Mouse (Mus musculus): ENCODE results near the gene Tmem251.

Gene Tmem251

DNA sequence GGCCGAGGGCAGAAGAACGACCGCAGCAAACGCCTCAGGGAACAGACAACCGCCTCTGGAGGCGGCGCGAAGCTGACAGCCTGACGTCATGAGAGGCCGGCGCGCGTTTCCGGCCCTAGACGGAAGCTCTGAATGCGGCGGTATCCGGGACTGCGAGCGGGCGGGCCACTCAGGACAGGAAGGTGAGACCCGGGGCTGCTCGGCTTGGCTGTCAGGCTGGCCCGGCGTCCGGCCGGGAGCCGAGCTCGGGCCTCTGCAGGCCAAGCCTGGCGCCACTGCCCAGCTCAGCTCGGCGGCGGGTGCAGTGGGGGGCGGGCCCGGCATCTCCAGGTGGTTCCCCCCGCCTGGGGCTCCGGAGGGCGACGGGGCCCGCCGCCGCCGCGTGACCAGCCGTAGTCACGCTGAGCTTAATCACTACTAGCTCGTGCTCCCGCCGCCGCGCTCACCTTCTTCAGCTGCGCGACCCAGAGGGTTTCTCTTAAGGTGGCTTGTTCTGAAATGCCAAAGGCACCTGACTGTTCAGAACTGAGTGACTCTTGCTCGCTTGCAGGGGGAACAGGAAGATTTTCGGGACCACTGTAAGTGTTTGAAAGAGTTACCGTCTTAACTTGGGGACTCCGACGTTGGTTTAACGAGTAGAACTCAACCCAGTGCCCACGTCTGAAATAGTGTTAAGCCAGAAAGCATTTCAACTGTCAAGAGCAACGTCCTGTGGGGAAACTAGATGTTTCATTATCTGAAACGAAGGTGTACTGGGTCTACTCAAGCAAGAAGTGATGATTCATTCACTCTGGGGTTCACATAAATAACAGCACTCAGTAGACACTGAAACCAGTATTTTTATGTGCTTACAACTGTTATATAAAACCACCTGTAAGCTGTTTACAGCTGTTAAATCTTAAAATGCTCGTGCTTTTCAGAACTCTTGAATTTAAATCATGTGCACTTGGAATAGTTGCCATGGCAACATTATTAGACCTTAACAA, at the start of gene Tmem251, which contains the start of gene Moap1:
Gene Tmem251, plus strand, starts transcription at position 174 of the 986 bp plus-strand sequence.
Gene Moap1, minus strand, starts transcription at position 73 of the 986 bp plus-strand sequence.
- DNase-seq, result peak; percentile 92

DNA sequence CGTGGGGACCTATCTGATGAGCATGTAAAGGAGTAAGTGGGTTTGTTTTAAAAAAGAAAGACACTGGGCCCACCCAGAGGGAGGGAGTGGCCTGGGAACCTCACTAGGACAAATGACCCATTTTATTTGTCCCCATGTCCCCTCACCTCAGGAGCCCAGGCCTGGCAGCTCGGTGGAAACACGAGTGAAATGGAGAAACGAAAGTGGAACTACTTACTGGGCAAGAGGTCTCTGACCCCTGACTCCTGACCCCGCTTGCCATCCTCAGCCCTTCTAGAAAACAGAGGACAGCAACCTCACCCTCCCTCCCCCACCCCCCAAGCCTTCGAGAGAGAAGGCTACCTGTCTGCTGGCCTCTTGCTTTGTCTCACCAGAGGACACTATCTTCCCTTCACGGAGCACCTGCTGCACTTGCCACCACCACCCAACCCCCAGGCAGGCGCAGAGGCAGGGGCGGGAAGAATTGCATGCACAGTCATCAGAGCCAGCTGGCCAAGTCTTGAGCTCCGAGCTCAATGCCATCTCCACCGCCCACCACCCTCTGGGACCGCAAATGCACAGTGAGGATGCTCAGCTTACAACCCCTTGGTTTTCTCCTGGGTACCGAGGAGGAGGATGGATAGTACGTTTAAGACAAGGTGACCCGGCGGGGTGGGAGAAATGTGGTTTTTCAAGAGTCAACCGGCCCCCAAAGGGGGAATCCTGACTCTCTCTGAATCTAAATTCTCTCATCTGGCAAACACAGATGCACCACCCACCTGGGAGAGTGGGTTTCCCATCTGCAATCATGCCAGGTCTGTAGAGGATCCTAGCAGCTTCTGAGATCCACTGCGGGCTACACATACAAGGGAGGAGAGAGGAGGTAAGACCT, 48.0 kb upstream of the Tmem251 start:
- DNase-seq, result no peak

DNA sequence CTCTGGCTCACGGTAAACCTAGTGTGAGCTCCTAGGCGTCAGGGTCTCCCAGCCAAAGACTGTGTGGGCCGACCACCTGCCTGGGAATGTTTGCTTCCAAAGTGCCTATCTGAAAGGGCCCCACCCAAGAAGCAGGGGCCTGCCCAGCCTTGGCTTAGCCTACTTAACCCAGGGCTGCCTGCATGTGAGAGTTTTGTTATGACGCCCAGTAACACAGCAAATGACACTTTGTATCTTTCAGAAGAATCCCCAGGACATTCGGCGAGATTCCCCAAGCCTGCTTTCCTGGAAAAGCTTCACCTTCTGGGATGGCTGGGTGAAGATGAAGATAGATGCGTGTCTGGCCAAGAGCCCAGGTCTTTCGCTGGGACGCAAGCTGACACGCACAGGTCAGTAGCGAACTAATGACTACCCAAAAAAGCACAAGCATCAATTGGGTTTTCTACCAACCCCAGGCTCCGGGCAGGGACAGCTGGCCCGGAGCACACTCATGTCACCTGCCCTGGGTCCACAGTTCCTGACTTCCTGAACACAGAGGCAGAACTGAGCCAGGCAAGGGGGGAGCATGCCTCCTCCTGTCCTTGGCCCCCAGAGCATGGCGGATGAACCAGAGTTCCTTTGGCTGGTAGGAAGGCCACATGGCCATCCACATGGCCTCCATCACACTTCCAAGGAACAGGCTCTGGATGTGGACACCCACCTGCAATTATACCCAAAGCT, 46.8 kb upstream of the Tmem251 start:
- DNase-seq, result no peak

DNA sequence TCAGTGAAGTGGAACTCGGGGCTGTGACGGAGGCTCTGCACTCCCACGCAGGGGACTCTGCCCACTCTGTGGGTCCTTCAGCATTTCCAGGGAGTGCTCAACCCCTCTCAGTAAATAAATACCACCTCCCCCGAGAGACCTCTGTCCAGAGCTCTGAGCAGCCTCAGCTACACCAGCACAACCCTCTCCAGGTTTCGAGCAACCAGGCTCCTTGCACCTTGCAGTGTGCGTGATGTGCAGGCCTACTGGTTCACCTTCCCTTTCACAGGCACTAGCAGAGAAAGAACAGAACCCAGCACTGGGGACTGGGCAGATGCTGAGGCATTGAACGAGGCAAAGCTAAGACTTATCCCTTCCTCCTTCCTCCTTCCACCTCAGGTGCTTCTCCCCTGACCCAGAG, 46.2 kb upstream of the Tmem251 start:
- DNase-seq, result no peak

DNA sequence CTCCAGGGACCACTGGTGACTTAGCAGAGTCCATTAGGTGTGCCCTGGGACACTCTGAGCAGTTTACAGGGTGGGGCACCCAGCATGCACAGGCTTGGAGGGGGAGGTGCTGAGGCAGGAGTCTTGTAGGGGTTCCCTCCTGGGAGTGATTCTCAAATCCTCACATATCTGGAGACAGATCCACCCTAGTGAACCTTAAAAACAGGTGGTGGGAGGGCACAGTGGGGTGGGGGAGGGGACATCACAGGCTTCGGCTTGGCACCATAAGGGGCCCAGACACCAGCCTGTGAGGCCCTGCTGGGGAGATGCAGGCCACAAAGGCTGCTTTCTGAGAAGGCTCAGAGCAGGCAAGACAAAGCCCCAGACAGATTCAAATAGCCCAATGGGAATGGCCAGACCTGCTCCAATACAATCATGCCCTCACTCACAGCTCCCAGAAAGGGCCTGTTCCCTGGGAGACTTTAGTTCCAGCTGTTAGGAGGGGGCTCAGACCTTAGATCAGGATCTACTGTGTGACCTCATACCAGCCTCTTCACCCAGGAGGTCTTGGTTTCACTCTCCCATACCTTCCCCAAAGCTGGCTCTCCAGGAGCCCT, 45.4 kb upstream of the Tmem251 start:
- DNase-seq, result no peak

DNA sequence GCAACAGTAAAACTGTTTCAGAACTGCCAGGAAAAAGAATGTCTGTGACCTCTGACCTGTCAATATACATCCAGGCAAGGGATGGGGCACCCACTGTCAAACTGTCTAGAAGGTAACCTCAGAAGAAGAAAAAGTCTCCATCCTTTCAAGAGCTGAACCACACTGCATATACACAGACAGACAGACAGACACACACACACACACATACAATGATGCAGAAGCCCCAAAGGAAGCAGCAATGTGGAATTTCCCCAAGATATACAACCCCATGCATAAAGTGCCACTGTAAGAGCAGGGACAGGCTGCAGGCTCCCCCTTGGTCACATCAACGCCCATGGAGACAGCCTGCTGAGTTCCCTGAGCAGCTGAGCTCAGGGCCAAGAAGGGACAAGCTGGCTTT, 44.4 kb upstream of the Tmem251 start:
- DNase-seq, result no peak

DNA sequence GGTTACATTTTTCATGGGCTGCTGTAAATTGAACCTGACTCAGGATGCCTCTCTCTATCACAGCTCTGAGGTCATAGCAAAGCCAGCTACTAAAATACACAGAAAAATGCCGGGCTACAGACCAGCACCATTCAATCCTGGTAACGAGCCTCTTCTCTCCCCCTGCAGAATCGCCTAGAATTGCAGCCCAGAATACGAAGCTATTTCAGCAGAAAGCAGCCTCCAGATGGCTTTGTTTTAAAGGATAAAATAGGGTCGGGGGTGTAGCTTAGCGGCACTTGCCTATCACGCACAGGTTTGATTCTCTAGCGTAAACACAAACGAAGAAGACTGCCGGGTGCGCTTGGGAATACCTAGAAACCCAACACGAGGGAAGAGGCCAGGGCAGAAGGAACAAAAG, 43.1 kb upstream of the Tmem251 start:
- no peak for DNase-seq

DNA sequence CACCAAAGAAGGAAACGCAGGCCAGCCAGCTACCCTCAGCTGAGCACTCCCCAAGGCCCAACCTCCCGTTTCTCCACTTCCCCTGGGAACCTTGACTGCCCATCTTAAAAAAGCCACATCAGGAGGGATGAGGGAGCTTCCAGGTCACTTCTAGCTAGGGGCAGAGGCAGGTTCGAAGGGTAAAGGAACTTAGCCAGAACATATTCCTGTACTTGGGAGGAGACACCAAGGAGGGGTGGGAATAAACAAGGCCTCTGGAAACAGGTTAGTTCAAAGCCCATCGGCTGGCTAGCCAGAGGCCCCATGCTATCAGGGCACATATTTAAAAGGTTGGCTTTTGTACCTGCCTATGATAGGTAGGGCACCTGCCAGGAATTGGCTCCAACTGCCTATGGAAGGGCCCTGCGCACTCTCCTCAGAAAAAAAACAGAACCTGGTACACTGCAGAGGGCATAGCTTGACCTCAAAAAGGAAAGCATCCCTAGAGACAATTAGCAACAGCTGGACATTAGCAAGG, 41.8 kb upstream of the Tmem251 start:
- DNase-seq, result no peak

DNA sequence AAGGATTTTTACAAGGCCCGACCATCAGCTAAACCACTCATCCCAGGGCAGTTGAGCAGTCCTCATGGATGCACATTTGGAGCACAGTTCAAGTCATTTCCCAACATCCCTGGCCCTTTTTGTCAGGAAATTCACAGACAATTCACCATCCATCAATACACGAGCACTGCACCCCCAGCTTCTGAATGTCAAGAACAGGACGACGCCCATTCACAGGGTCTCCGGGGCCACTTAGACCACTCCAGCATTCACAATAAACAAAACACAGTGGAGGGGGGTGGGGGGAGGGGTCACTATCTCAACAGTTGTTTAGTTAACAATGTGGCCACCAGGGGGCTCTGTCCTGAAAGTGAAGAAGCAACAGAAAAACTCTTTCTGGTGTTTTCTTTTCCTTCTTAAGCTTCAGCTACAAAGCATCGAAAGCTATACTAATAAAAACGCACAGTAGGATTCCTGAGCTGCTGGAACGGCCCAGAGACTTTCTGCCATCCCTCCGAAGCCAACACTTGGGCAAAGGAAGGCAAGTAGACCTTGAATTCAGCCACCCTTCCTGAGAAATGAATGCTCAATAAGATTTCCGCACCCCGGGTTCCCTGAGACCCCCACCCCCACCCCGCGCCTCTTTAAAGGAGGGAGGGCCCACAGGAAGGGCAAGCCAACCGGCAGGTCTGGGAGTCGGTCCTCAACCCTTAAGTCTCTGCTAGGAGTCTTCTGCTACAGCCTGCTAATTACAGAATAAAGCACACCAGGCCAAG, 41.0 kb upstream of the Tmem251 start:
- peak; percentile 80 for DNase-seq

DNA sequence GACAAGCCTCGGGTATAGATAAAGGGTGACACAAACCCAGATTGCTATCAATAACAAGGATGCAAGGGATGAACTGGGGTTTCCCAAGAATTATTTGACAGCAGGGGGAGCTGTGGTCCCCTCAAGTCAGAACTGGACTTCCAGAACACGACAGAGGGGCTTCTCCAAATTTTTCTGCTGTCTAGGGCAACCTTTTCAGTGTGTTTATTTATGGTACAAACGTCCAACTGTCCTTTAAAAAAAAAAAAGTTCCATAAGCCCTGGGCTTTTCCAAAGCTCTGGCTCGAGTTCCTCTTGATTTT, 40.5 kb upstream of the Tmem251 start:
- DNase-seq, result no peak

DNA sequence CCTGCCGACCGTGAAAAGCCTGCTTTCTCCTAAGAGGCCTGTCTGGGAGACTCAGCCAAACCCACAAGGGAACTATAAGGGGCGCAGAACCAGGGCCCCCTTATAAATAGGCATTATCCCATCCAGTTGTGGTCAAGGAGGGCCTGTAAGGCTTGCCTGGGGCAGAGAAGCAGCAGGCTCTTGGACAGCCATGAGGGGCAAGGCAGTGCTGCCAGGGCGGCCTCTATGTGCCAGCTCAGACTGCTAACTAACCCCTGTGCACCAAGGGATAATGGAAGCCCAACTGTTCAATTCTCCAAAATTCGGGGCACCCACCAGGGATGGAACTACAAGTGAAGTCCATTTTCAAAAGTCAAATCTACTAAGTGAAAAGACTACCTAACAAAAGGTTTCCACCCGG, 40.1 kb upstream of the Tmem251 start:
- no peak for DNase-seq

DNA sequence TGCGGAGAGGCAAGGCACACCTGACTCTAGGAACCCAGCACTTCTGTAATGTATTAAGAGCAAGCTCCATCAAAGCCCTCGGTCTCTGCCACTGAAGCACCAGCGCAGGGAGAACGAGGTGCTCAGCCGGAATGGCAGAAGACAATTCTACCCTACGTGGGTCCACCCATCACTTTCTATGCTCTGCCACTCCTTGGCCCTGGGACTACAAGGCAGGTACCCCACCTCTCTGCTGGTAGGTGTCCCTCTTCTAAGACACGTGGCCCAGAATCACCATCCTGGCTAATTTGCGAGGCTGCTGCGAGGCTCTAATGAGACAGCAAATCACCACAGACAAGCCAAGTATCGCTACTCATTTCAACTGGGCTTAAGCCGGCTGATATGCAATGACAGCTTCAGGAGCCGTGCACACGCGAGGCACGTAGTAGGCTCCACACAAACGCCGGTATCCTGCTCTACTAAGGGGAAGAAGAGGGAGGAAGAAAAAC, 39.6 kb upstream of the Tmem251 start:
- DNase-seq, result no peak

DNA sequence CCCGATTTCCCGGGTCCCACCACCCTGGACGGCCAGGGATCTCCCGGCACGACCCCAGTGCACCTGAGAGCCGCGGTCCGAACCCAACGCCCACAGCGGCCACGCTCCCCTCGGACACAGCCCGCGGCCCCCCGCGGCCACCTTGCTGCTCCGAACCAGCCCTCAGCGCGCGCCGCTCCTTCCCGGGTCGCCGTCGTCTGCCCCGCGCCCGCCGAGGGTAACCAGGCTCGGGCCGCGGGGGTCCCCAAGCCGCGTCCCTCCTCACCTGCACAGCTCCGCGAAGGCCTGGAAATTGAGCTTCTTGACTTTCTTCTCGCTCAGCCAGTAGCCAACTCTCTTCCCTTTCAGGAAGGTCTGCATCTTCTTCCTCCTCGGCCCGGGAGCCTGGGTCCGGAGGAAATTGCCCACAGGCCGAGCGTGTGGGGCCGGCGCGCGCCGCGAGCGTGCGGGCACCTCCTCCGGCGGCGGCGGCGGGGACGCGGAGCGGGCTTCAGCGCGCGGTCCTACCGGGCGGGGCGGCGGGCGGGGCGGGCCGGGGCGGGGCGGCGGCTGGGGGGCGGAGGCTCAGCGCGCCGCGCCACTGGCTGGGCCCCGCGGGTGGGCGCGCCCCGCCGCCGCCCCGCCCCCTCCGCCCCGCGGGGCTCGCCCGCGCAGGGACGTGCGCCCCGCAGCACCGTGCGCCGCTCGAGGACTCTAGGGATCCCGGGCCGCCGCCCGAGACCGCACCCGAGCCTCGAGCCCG, 38.9 kb upstream of the Tmem251 start, which contains the start of gene Itpk1:
Gene Itpk1, minus strand, starts transcription at position 474 of the 742 bp plus-strand sequence.
- DNase-seq, result peak; percentile 56

DNA sequence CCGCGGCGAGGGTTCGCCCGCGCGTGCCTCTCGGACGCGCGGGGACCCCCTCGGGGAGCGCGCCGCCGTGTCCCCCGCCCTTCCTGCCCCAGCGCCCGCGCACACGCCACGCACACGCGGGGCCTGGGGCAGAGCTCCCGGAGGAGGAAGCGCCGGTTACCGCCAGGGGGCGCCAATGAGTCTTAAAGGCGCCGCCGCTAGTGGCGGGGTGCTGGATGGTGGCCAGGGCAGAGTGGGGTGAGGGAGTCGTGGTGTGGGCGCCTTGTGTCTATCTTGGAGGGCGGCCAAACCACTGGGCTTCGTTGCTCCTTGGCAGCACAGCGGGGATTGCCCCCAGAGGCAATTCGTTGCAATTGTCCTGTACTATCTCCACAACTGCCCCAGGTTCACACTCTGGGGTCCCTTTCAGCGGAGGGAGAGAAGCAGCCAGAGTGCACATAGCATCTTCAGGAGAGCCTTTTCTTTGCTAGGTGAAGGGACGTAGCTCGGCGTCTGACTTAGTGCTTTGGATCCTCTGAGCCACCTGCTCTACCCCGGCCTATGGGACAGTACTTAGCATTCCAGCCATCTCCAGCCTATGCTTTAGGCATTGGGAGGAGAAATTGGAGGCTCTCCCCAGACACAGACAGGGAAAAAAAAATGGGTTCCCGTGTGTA, 38.2 kb upstream of the Tmem251 start:
- DNase-seq, result peak; percentile 85

DNA sequence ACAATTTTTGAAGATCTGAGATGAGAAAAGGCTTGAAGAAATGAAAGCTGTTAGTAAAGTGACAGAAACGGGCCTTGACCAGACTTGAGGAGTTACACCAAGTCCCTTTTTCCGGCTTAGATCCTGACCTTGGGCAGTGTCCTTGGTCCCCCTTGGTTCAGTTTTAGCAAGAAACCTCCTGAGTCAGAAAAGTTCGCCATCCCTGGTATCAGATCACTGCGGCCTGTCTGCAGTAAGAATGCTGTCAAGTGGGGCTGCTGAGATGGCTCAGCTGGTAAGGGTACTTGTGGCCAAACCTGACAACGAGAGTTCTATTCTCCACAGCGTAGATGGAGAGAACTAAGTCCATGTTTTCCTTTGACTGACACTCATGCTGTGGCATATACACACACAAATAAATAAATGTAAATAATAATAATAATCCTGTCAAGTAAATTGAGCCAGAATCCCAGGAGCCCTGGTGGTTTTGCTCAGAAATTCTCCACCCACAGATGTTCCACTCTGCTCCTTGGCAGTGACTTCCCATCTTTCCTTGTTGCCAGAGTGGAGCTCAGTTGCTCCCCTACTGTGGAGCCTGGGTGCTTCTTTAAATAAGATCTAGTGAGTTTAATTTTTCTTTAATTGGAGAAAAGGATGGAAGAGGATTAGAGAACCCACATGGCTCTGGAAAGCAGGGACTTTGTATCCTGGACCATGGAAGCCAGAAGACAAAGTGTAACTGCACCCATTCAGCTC, 37.5 kb upstream of the Tmem251 start:
- DNase-seq, result no peak

DNA sequence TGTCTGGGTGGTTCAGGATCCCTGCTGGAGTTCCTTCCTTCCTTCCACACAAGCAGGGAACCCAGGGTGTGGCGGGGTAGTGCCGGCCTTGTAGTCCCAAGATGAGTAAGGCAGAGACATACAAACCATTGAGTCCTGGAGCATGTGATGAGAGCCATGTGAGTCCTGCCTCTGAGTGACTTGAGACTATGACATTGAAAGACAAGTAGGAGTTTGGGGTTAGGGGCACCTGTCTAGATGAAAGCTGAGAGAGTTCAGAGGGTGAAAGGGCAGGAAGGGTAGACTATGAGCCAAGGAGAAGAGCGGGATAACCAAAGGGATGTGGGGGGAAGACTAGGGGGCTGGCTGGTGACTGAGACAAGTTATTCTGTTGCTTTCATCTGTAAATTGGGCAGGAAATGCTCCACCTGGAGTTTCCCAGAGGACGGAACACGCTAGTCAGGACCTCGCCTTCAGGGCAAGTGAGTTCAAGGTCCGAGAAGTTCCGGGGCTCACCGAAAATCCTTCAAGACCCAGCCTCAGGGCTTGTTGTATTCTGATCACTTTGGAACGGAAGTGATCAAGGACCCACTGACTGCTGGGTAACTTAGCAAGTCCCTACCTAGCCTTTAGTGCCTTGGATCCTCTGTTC, 36.6 kb upstream of the Tmem251 start:
- DNase-seq, result no peak

DNA sequence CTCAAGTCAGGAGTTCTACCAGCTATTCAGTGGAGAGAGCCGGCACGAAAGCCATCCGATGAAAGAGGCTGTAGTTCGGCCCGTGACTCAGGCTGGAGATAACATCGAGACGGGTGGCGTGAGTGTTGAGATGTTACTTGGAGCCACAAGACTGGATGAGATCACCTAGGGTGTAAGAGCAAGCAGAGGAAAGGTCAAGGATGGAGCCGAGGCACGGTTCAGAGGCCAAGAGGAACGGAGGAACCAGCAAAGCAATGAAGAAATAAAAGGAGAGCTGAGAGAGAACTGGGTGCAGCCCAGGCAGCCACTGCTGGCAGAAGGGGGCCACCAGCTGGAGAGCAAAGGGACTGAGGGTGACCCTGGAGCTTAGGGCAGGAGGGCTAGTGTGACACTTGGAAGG, 35.3 kb upstream of the Tmem251 start:
- DNase-seq, result no peak

DNA sequence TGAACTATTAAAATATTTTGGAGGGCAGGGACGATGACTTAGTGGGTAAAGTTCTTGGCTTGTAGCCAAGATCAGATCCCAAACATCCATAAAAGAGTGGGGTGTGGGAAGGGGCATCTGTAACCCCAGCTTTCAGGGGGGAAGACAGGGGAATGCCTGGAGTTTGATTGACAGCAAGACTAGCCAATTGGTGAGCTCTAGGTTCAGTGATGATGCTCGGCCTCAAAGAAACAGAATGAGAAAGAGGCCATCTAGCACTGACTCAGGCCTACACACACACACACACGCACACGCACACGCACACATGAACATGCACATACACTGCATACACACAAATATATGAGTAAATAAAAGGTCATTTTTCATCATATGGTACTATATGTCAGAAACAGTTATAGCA, 33.7 kb upstream of the Tmem251 start:
- DNase-seq, result no peak

DNA sequence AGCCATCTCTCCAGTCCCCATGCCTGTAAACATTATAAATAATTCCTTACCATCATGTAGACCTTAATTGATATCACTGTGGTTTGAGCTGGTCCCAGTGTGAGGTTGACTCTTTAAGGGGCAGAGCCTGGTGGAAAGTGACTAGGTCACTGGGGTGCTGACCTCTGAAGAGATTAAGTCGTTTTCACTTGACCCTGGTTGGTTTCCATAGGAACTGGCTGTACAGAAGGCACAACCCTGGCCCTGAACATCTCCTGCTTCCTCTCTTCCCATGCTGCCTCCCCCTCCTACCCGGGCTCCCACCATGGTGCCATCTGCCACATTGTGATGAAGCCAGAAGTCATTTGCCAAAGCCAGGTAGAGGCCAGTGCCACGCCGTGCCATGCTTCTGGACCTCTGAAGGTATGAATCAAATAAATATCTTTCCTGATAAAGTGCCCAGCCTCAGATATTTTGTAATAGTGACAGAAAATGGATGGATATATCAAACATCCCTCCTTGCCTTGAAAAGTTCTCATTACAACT, 32.6 kb upstream of the Tmem251 start:
- no peak for DNase-seq
